Mouse (Mus musculus): Measurements from ENCODE around the gene Cmtm4. TPM values are rescaled to one million over a fixed set of nuclear protein-coding genes. Genes with fewer than 3 reads are reported as not detected.

Gene Cmtm4
- polyA plus RNA-seq, 1 experiment: 7.8 TPM

DNA sequence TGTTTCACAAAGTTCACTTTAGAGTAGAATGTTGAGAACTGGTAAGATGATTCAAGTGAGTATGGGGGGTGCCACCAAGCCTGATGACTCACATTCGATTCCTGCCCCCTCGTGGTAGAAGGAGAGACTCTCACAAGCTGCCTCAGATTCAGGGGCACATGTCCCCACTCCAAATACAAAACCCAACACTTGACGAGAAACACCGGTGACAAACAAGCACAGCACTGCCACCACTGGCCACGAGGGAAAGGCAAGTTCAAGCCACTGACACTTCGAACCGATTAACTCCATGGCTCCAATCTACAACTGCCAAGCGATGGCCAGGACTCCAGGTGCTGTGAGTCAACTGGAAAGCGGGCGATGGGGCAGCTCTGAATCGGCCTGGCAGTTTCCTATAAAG is 21.8 kb downstream of the Cmtm4 start:
- Histone ChIP-seq H3K4me1 (replicated peaks; ENCODE audit: control insufficient read depth, insufficient read depth, low read length) (no peaks in the 10 kb centered on the region), H3K4me3 (ENCODE audit: control insufficient read depth, insufficient read depth, low read length) (no peak overlapping the region), H3K27me3 (ENCODE audit: control insufficient read depth, insufficient read depth, low read length) (no peaks in the 10 kb centered on the region), H3K27ac (ENCODE audit: control insufficient read depth, insufficient read depth, low read length) (no peak overlapping the region), H3K36me3 (ENCODE audit: control insufficient read depth, insufficient read depth, low read length) (no peaks in the 10 kb centered on the region)
- 81% methylated on average over 11 of the region's 11 CpGs for WGBS
- no peak for DNase-seq
- TF ChIP-seq CTCF (IDR thresholded peaks at IDR 0.05; ENCODE audit: borderline replicate concordance, control insufficient read depth, extremely low read depth, insufficient read depth, low read length, poor library complexity) (no peak), POLR2A (IDR thresholded peaks at IDR 0.05; ENCODE audit: control insufficient read depth, extremely low read depth, insufficient read depth, low read length, poor library complexity) (no peak)

DNA sequence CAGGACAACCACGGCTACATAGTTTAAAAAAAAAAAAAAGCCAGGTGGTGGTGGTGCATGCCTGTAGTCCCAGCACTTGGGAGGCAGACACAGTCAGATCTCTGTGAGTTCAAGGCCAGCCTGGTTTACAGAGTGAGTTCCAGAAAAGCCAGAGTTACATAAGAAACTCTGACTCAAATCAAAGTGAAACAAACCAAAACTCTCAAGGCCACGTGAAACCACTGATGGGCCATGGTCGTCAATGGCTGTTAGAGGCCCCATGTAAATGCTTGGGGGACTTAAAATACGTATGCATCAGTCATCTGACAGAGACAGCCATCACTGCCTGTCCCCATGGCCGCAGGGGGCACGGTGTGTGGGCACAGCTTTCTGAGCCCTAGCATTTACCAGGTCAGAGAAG is 24.5 kb downstream of the Cmtm4 start:
- Histone ChIP-seq H3K4me3 (ENCODE audit: control insufficient read depth, insufficient read depth, low read length) (no peak overlapping the region), H3K27ac (ENCODE audit: control insufficient read depth, insufficient read depth, low read length) (no peak overlapping the region), H3K4me1 (replicated peaks; ENCODE audit: control insufficient read depth, insufficient read depth, low read length) (no peaks in the 10 kb centered on the region), H3K27me3 (ENCODE audit: control insufficient read depth, insufficient read depth, low read length) (no peaks in the 10 kb centered on the region), H3K36me3 (ENCODE audit: control insufficient read depth, insufficient read depth, low read length) (no peaks in the 10 kb centered on the region)
- WGBS: 96% methylated on average over 6 of the region's 6 CpGs
- DNase-seq: no peak
- TF ChIP-seq CTCF (IDR thresholded peaks at IDR 0.05; ENCODE audit: borderline replicate concordance, control insufficient read depth, extremely low read depth, insufficient read depth, low read length, poor library complexity) (no peak), POLR2A (IDR thresholded peaks at IDR 0.05; ENCODE audit: control insufficient read depth, extremely low read depth, insufficient read depth, low read length, poor library complexity) (no peak)

DNA sequence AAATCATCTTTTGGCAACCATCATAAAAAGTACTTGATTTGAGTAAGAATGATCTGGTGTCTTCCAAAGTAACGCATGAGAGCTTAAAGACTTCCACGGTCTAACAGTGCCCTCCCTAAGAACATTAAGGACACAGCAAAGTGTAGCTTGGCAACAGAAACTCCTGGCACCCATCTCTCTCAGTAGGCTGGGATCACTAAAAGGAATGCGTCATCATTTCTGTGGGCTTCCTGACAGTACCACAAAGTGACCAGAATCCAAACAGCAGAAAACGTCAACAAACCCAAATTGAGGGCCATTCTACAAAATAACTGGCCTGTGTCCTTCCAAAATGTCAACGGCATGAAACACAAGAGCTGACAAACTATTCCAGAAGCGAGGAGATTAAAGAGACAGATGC is 25.5 kb downstream of the Cmtm4 start:
- 90% methylated on average over 6 of the region's 6 CpGs for WGBS
- Histone ChIP-seq H3K27ac (ENCODE audit: control insufficient read depth, insufficient read depth, low read length) (no peak overlapping the region), H3K27me3 (ENCODE audit: control insufficient read depth, insufficient read depth, low read length) (no peaks in the 10 kb centered on the region), H3K36me3 (ENCODE audit: control insufficient read depth, insufficient read depth, low read length) (no peaks in the 10 kb centered on the region), H3K4me3 (ENCODE audit: control insufficient read depth, insufficient read depth, low read length) (no peak overlapping the region), H3K4me1 (replicated peaks; ENCODE audit: control insufficient read depth, insufficient read depth, low read length) (no peaks in the 10 kb centered on the region)
- TF ChIP-seq CTCF (IDR thresholded peaks at IDR 0.05; ENCODE audit: borderline replicate concordance, control insufficient read depth, extremely low read depth, insufficient read depth, low read length, poor library complexity) (no peak), POLR2A (IDR thresholded peaks at IDR 0.05; ENCODE audit: control insufficient read depth, extremely low read depth, insufficient read depth, low read length, poor library complexity) (no peak)
- no peak for DNase-seq

DNA sequence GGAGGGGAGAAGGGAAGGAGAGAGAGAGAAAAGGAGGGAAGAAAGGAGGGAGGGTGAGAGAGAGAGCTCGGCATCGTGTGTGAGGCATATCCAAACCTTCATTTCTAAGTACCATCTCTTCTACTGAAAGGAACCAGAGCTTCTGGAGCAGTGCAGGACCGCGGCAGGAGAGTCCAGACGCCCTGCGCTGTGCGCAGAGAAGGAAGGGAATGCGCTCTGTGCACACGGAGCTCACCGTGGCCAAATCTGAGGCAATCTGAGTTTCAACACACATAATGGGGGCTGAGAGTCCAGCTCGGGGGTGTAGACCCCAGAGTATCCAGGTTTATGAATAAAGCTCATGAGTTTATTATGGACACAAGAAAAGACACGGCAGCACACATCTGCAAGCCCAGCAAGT is 26.0 kb downstream of the Cmtm4 start:
- TF ChIP-seq CTCF (IDR thresholded peaks at IDR 0.05; ENCODE audit: borderline replicate concordance, control insufficient read depth, extremely low read depth, insufficient read depth, low read length, poor library complexity) (no peak), POLR2A (IDR thresholded peaks at IDR 0.05; ENCODE audit: control insufficient read depth, extremely low read depth, insufficient read depth, low read length, poor library complexity) (no peak)
- no peak for DNase-seq
- H3K4me3 ChIP-seq (ENCODE audit: control insufficient read depth, insufficient read depth, low read length): no peak overlapping the region
- H3K4me1 ChIP-seq (replicated peaks; ENCODE audit: control insufficient read depth, insufficient read depth, low read length): no peaks in the 10 kb centered on the region
- no peaks in the 10 kb centered on the region for H3K27me3 ChIP-seq (ENCODE audit: control insufficient read depth, insufficient read depth, low read length)
- H3K36me3 ChIP-seq (ENCODE audit: control insufficient read depth, insufficient read depth, low read length): no peaks in the 10 kb centered on the region
- H3K27ac ChIP-seq (ENCODE audit: control insufficient read depth, insufficient read depth, low read length): no peak overlapping the region
- 93% methylated on average over 12 of the region's 12 CpGs for WGBS

DNA sequence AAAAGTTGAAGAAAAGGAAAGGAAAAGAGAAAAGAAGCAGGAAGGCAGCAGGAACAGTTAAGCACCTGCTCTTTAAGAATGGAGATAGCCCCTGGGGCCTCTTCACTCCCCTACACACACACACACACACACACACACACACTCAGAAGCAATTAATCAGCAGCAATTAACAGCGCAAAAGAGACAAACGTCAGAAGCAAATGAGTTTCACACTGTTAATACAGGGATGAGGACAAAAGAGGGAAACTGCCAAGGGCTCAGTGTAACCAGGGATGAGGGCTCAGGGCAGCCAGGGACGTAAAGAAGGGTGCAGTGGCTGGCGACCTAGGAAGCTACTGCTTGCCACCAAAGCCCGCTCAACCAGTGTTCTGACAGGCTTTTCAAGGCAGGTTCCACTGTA is 28.2 kb downstream of the Cmtm4 start:
- Histone ChIP-seq H3K27me3 (ENCODE audit: control insufficient read depth, insufficient read depth, low read length) (no peaks in the 10 kb centered on the region), H3K36me3 (ENCODE audit: control insufficient read depth, insufficient read depth, low read length) (no peaks in the 10 kb centered on the region), H3K4me1 (replicated peaks; ENCODE audit: control insufficient read depth, insufficient read depth, low read length) (no peaks in the 10 kb centered on the region), H3K27ac (ENCODE audit: control insufficient read depth, insufficient read depth, low read length) (no peak overlapping the region), H3K4me3 (ENCODE audit: control insufficient read depth, insufficient read depth, low read length) (no peak overlapping the region)
- DNase-seq: no peak
- WGBS: 96% methylated on average over 5 of the region's 5 CpGs
- no peak for TF ChIP-seq CTCF (IDR thresholded peaks at IDR 0.05; ENCODE audit: borderline replicate concordance, control insufficient read depth, extremely low read depth, insufficient read depth, low read length, poor library complexity)

DNA sequence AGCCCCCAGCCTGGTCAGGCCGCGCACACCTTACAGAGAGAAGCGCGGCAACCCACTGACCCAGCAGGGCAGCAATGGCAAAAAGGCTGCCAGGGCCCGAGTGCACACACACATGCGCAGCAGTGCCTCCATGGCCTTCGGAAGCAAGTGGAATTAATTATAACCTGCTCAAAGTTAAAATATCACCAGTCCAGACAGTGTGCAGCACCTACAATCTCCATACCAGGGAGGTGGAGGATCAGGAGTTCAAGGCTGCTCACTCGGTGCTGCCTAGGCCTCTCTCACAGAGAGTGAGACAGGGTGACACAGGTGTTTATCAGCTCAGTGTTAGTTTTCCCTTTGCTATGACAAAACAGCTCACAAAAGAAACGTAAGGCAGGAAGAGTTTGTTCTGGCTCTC is 29.9 kb downstream of the Cmtm4 start:
- no peak overlapping the region for H3K27ac ChIP-seq (ENCODE audit: control insufficient read depth, insufficient read depth, low read length)
- H3K4me3 ChIP-seq (ENCODE audit: control insufficient read depth, insufficient read depth, low read length): no peak overlapping the region
- no peaks in the 10 kb centered on the region for H3K36me3 ChIP-seq (ENCODE audit: control insufficient read depth, insufficient read depth, low read length)
- no peaks in the 10 kb centered on the region for H3K27me3 ChIP-seq (ENCODE audit: control insufficient read depth, insufficient read depth, low read length)
- WGBS: 93% methylated on average over 9 of the region's 9 CpGs
- no peak for DNase-seq
- TF ChIP-seq CTCF (IDR thresholded peaks at IDR 0.05; ENCODE audit: borderline replicate concordance, control insufficient read depth, extremely low read depth, insufficient read depth, low read length, poor library complexity): no peak
- no peak for TF ChIP-seq POLR2A (IDR thresholded peaks at IDR 0.05; ENCODE audit: control insufficient read depth, extremely low read depth, insufficient read depth, low read length, poor library complexity)
- H3K4me1 ChIP-seq (replicated peaks; ENCODE audit: control insufficient read depth, insufficient read depth, low read length): no peaks in the 10 kb centered on the region

DNA sequence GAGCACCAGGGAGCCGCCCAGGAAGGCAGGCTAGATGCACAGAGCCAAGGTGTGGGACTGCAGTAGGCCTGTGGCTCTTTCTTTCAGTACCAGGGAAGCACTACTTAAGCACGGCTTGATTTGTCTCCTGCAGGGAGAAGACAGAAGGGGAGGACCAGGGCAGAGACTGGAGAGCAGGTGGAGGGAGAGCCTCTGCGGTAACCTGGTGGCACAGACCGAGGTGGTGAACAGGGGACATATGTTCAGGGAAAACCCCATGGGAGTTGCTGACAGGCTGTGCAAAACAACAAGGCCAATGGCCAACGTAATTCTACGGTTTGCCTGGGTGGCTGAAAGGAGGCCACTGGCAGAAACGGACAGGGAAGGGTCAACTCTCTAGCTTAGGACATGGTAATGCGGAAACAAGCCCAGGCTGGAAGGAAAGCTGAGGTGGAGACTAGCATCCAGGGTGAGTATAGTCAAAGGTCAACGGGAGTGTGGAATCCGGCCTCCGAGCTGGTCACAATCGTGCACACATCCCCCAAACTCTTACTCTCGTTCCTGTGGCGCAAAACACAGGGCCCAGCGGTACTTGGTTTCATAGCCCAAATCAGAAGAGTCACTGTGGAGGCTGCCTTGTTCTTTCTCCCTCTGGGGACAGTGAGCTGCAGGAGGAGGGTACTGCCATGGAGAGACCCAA is 35.7 kb downstream of the Cmtm4 start:
- no peak for DNase-seq
- no peak overlapping the region for H3K4me3 ChIP-seq (ENCODE audit: control insufficient read depth, insufficient read depth, low read length)
- no peaks in the 10 kb centered on the region for H3K36me3 ChIP-seq (ENCODE audit: control insufficient read depth, insufficient read depth, low read length)
- WGBS: 95% methylated on average over 15 of the region's 15 CpGs
- no peak overlapping the region for H3K27ac ChIP-seq (ENCODE audit: control insufficient read depth, insufficient read depth, low read length)
- no peaks in the 10 kb centered on the region for H3K4me1 ChIP-seq (replicated peaks; ENCODE audit: control insufficient read depth, insufficient read depth, low read length)
- TF ChIP-seq CTCF (IDR thresholded peaks at IDR 0.05; ENCODE audit: borderline replicate concordance, control insufficient read depth, extremely low read depth, insufficient read depth, low read length, poor library complexity) (no peak), POLR2A (IDR thresholded peaks at IDR 0.05; ENCODE audit: control insufficient read depth, extremely low read depth, insufficient read depth, low read length, poor library complexity) (no peak)
- H3K27me3 ChIP-seq (ENCODE audit: control insufficient read depth, insufficient read depth, low read length): no peaks in the 10 kb centered on the region

All from thymus, adult 2 months (tissue).